Mouse (Mus musculus) heart, adult 2 months (tissue): ENCODE measurements around the gene Tmem131l.

Experiments used
- CTCF ChIP-seq: fragments of 200-600 bp; IDR thresholded peaks from 2 replicates; pipeline ENCODE4 v1.8.1; 2022; ENCODE audit warnings: antibody characterized with exemption, mild to moderate bottlenecking, moderate library complexity
- EP300 ChIP-seq: fragments of 200-500 bp; IDR thresholded peaks from 2 replicates; pipeline ENCODE4 v1.6.1; 2011; ENCODE audit warnings: low read depth, low read length, control low read depth; ENCODE audit not compliant: insufficient read depth
- POLR2A ChIP-seq: fragments of 200-500 bp; IDR thresholded peaks from 2 replicates; pipeline ENCODE4 v1.6.1; 2011; ENCODE audit warnings: mild to moderate bottlenecking, low read depth, low read length, control low read depth; ENCODE audit not compliant: insufficient read depth

- TF ChIP-seq EP300 (no peak), CTCF (no peak), POLR2A (no peak)
Measured at GRCm38 (mm10) chr3:83895111-83895510, 144.9 kb downstream of the Tmem131l start.
